Mouse (Mus musculus) cerebellum, adult 9-10 months (tissue): Measurements from ENCODE around the gene Acot13.
"Not testable (repeated sequence)": the region's sequence is repeated elsewhere in the genome, so short reads cannot be mapped to it uniquely, and the experiment has no call there.

Experiments
- DNase-seq: peaks from one replicate; pipeline ENCODE4 v3.0.0; 2022

Gene Acot13

DNA sequence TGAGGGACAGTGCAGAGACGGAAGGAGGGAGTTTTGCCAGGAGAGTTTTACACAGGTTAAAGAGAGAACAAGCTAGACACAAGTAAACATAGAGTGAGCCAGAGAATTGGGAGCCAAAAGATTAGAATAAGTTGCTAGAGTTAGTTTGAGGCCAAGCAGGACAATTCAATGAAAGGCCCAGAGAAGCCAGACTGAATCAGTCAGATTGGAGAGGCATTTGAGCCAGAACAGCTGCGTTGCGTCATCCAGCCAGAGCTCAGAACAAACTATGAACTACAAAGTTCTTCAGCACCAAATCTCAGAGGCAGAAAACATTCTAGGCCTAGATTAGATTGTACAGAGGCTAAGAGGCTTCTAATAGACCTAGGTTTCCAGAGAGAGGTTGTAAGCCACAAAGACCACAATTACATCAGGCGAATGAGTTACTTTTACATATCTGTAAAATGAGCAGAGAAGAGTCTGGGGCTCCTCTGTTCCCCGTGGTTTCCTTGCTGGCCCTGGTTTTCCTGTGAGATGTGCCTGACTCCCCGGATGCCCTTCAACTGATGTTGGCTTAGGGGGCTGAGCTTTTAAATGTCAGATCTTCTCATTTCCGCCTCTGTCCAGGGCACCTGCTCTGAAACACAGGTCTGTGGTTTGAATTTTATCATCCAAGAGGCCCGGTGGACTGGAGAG, 52.5 kb downstream of the Acot13 start:
- DNase-seq: no peak

DNA sequence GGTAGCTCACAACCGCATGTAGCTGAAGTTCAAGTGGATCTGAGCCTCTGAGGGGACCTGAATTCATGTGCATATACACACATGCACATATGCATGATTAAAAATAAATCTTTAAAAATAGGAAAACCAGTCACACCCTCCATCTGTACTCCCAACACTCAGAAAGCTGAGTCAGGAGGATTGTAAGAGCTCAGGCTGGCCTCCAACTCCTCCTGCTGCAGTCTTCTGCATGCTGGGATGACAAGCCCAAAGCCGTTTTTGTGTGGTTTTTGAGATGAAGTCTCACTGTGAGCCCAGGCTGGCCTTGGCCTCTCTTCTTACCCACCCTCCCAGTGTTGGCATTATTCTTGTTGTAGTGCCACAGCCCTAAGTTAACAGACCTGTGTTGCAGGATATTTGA, 53.3 kb downstream of the Acot13 start:
- no peak for DNase-seq

DNA sequence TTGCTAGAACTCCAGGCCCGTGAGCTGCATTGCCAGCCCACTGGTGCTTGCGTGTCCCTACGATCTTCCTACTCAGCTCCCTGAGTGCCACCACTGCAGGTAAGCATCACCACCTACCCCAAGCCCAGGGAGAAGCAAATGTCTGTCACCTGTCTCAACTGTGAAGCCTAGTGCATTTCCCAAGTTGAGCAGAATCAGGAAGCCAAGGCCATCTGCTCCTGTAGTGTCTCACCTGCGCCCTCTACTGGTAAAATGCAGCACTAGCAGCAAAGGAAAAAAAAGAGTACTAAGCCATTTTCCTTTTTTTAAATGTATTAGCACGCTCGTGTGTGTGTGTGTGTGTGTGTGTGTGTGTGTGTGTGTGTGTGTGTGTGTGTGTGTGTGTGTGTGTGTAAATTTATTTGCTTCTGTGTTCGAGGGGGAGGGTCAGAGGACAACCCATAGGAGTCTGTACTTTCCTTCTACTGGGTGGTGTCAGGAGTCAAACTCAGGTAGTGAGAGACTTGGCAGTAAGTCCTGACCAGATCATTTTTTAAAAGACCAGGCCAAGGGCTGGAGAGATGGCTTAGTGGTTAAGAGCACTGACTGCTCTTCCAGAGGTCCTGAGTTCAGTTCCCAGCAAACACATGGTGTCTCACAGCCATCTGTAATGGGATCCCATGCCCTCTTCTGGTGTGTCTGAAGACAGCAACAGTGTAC, 55.0 kb downstream of the Acot13 start:
- DNase-seq: peak; percentile 80

DNA sequence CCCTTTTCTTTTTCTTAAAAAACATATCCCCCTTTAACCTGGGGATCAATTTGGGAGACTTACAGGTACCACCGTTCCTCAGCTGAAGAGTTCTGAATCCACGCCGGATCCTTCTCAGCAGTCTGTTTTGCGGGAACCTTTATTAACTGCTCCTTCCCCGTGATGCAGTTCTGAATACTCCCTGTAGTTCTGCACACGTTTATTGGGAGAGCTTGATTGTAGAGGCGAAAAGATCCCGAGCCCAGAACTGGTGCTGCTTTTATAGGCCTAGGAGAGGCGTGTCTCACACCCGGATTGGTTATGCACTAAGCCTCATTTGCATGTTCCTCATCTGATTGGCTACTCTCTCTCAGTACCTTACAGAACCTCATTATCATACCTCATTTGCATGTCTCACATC, 59.9 kb downstream of the Acot13 start:
- DNase-seq: not testable (repeated sequence)
